Mouse (Mus musculus): ENCODE results near the gene Samd7. TPM values are rescaled to one million over a fixed set of nuclear protein-coding genes. Genes with fewer than 3 reads are reported as not detected.

Samd7 gene
- polyA plus RNA-seq, 1 experiment from 2014 or later = not detected

- Histone ChIP-seq H3K27ac (replicated peaks) (no peak overlapping the region), H3K4me2 (no peak overlapping the region), H3K36me3 (no peaks in the 10 kb centered on the region), H3K4me1 (no peaks in the 10 kb centered on the region), H3K9me3 (replicated peaks) (no peaks in the 10 kb centered on the region), H3K4me3 (replicated peaks) (no peak overlapping the region), H3K27me3 (replicated peaks) (no peaks in the 10 kb centered on the region), H3K9ac (replicated peaks) (no peak overlapping the region)
- 25% methylated on average over 10 of the region's 10 CpGs for WGBS
- ATAC-seq (ENCODE audit: low FRiP score) = no peak
Measured at GRCm38 (mm10) chr3:30724105-30724824, 21.8 kb upstream of the Samd7 start.

GRCm38 (mm10) chr3:30724848-30725465 is 21.1 kb upstream of the Samd7 start:
- Histone ChIP-seq H3K27ac (replicated peaks) (no peak overlapping the region), H3K4me1 (no peaks in the 10 kb centered on the region), H3K27me3 (replicated peaks) (no peaks in the 10 kb centered on the region)

GRCm38 (mm10) chr3:30725514-30725913 is 20.6 kb upstream of the Samd7 start:
- ATAC-seq (ENCODE audit: low FRiP score) = no peak
- no peaks in the 10 kb centered on the region for H3K4me1 ChIP-seq
- H3K36me3 ChIP-seq = no peaks in the 10 kb centered on the region
- no peaks in the 10 kb centered on the region for H3K27me3 ChIP-seq (replicated peaks)
- H3K4me3 ChIP-seq (replicated peaks) = no peak overlapping the region
- H3K9ac ChIP-seq (replicated peaks) = no peak overlapping the region
- 85% methylated on average over 7 of the region's 7 CpGs for WGBS
- H3K4me2 ChIP-seq = no peak overlapping the region
- H3K9me3 ChIP-seq (replicated peaks) = no peaks in the 10 kb centered on the region
- H3K27ac ChIP-seq (replicated peaks) = no peak overlapping the region

More at GRCm38 (mm10) chr3:30724848-30725465, 21.1 kb upstream of the Samd7 start:
- H3K9me3 ChIP-seq (replicated peaks) = no peaks in the 10 kb centered on the region
- H3K36me3 ChIP-seq = no peaks in the 10 kb centered on the region
- ATAC-seq (ENCODE audit: low FRiP score) = no peak
- no peak overlapping the region for H3K9ac ChIP-seq (replicated peaks)
- 76% methylated on average over 10 of the region's 10 CpGs for WGBS
- no peak overlapping the region for H3K4me2 ChIP-seq
- H3K4me3 ChIP-seq (replicated peaks) = no peak overlapping the region

GRCm38 (mm10) chr3:30727209-30727608 is 18.9 kb upstream of the Samd7 start:
- Histone ChIP-seq H3K4me1 (no peaks in the 10 kb centered on the region), H3K9ac (replicated peaks) (no peak overlapping the region), H3K4me3 (replicated peaks) (no peak overlapping the region), H3K27me3 (replicated peaks) (no peaks in the 10 kb centered on the region), H3K36me3 (no peaks in the 10 kb centered on the region), H3K27ac (replicated peaks) (no peak overlapping the region), H3K4me2 (no peak overlapping the region), H3K9me3 (replicated peaks) (no peaks in the 10 kb centered on the region)
- ATAC-seq (ENCODE audit: low FRiP score) = no peak
- 82% methylated on average over 4 of the region's 4 CpGs for WGBS

- ATAC-seq (ENCODE audit: low FRiP score) = no peak
- 90% methylated on average over 5 of the region's 5 CpGs for WGBS
- no peaks in the 10 kb centered on the region for H3K36me3 ChIP-seq
- H3K27ac ChIP-seq (replicated peaks) = no peak overlapping the region
- no peaks in the 10 kb centered on the region for H3K9me3 ChIP-seq (replicated peaks)
- no peak overlapping the region for H3K4me2 ChIP-seq
- H3K9ac ChIP-seq (replicated peaks) = no peak overlapping the region
- no peak overlapping the region for H3K4me3 ChIP-seq (replicated peaks)
- H3K27me3 ChIP-seq (replicated peaks) = no peaks in the 10 kb centered on the region
- no peaks in the 10 kb centered on the region for H3K4me1 ChIP-seq
Measured at GRCm38 (mm10) chr3:30729046-30729445, 17.0 kb upstream of the Samd7 start.

GRCm38 (mm10) chr3:30736809-30737208 is 9.3 kb upstream of the Samd7 start:
- WGBS = 58% methylated on average over 9 of the region's 9 CpGs

GRCm38 (mm10) chr3:30741306-30741705 is 4.8 kb upstream of the Samd7 start:
- Histone ChIP-seq H3K4me1 (0 out of 2 replicates have a peak, but pooled peaks cover 3% of the 10 kb centered on the region), H3K9ac (replicated peaks) (no peak overlapping the region), H3K9me3 (replicated peaks) (no peaks in the 10 kb centered on the region), H3K36me3 (no peaks in the 10 kb centered on the region), H3K27me3 (replicated peaks) (no peaks in the 10 kb centered on the region), H3K4me2 (no peak overlapping the region), H3K4me3 (replicated peaks) (no peak overlapping the region), H3K27ac (replicated peaks) (no peak overlapping the region)
- ATAC-seq (ENCODE audit: low FRiP score) = no peak
- WGBS = 87% methylated on average over 6 of the region's 6 CpGs

More at GRCm38 (mm10) chr3:30736809-30737208, 9.3 kb upstream of the Samd7 start:
- Histone ChIP-seq H3K4me3 (replicated peaks) (no peak overlapping the region), H3K9me3 (replicated peaks) (no peaks in the 10 kb centered on the region), H3K4me1 (0 out of 2 replicates have a peak, but pooled peaks cover 3% of the 10 kb centered on the region), H3K4me2 (peak overlapping the region; percentile 13; the same call in 1 of the 2 replicates), H3K27ac (replicated peaks) (no peak overlapping the region), H3K9ac (replicated peaks) (no peak overlapping the region), H3K36me3 (no peaks in the 10 kb centered on the region), H3K27me3 (replicated peaks) (no peaks in the 10 kb centered on the region)
- no peak for ATAC-seq (ENCODE audit: low FRiP score)

- H3K36me3 ChIP-seq = no peaks in the 10 kb centered on the region
- no peak overlapping the region for H3K27ac ChIP-seq (replicated peaks)
- no peaks in the 10 kb centered on the region for H3K27me3 ChIP-seq (replicated peaks)
- ATAC-seq (ENCODE audit: low FRiP score) = no peak
- H3K9ac ChIP-seq (replicated peaks) = no peak overlapping the region
- no peak overlapping the region for H3K4me2 ChIP-seq
- H3K4me3 ChIP-seq (replicated peaks) = no peak overlapping the region
- H3K9me3 ChIP-seq (replicated peaks) = no peaks in the 10 kb centered on the region
- 93% methylated on average over 7 of the region's 7 CpGs for WGBS
- H3K4me1 ChIP-seq = no peaks in the 10 kb centered on the region
Measured at GRCm38 (mm10) chr3:30742891-30743290, 3.2 kb upstream of the Samd7 start.

- Histone ChIP-seq H3K27ac (replicated peaks) (no peak overlapping the region), H3K9me3 (replicated peaks) (no peaks in the 10 kb centered on the region), H3K36me3 (no peaks in the 10 kb centered on the region), H3K27me3 (replicated peaks) (no peaks in the 10 kb centered on the region), H3K9ac (replicated peaks) (no peak overlapping the region), H3K4me3 (replicated peaks) (no peak overlapping the region), H3K4me1 (no peaks in the 10 kb centered on the region), H3K4me2 (no peak overlapping the region)
- WGBS = 92% methylated on average over 9 of the region's 9 CpGs
- no peak for ATAC-seq (ENCODE audit: low FRiP score)
Measured at GRCm38 (mm10) chr3:30748316-30748715, 2.2 kb downstream of the Samd7 start.

- H3K4me3 ChIP-seq (replicated peaks) = no peak overlapping the region
- WGBS = 98% methylated on average over 4 of the region's 4 CpGs
- H3K9me3 ChIP-seq (replicated peaks) = no peaks in the 10 kb centered on the region
- no peak for ATAC-seq (ENCODE audit: low FRiP score)
- H3K27ac ChIP-seq (replicated peaks) = no peak overlapping the region
- no peaks in the 10 kb centered on the region for H3K27me3 ChIP-seq (replicated peaks)
- no peaks in the 10 kb centered on the region for H3K4me1 ChIP-seq
- H3K9ac ChIP-seq (replicated peaks) = no peak overlapping the region
- H3K36me3 ChIP-seq = no peaks in the 10 kb centered on the region
- no peak overlapping the region for H3K4me2 ChIP-seq
Measured at GRCm38 (mm10) chr3:30754696-30755095, 8.6 kb downstream of the Samd7 start.

GRCm38 (mm10) chr3:30764877-30765276 is 18.8 kb downstream of the Samd7 start:
- Histone ChIP-seq H3K9ac (replicated peaks) (no peak overlapping the region), H3K27ac (replicated peaks) (no peak overlapping the region), H3K4me3 (replicated peaks) (no peak overlapping the region), H3K27me3 (replicated peaks) (no peaks in the 10 kb centered on the region), H3K4me2 (no peak overlapping the region), H3K36me3 (no peaks in the 10 kb centered on the region), H3K9me3 (replicated peaks) (no peaks in the 10 kb centered on the region), H3K4me1 (no peaks in the 10 kb centered on the region)
- no peak for ATAC-seq (ENCODE audit: low FRiP score)
- 88% methylated on average over 4 of the region's 4 CpGs for WGBS

- ATAC-seq (ENCODE audit: low FRiP score) = no peak
- Histone ChIP-seq H3K9me3 (replicated peaks) (no peaks in the 10 kb centered on the region), H3K27me3 (replicated peaks) (no peaks in the 10 kb centered on the region), H3K27ac (replicated peaks) (no peak overlapping the region), H3K9ac (replicated peaks) (no peak overlapping the region), H3K4me1 (no peaks in the 10 kb centered on the region), H3K36me3 (no peaks in the 10 kb centered on the region), H3K4me3 (replicated peaks) (no peak overlapping the region), H3K4me2 (no peak overlapping the region)
- WGBS = 81% methylated on average over 10 of the region's 10 CpGs
Measured at GRCm38 (mm10) chr3:30765311-30766027, 19.4 kb downstream of the Samd7 start.
